Mouse (Mus musculus) midbrain, embryonic 12.5 days (tissue): ENCODE data around the gene Spata3. TPM values are rescaled to one million over a fixed set of nuclear protein-coding genes. Genes with fewer than 3 reads are reported as not detected.

Experiments
- ATAC-seq: fragments of 200-750 bp; cut with Nextera tagmentation; 2 replicates; pipeline ENCODE4 v1.8.0; 2017; ENCODE audit warnings: low read depth, moderate TSS enrichment, moderate library complexity; ENCODE audit not compliant: low FRiP score
- H3K27ac ChIP-seq: fragments of 300-500 bp; sonication (generic); replicated peaks from 2 replicates; pipeline ENCODE4 v1.5.1; 2016; ENCODE audit warnings: mild to moderate bottlenecking
- H3K27me3 ChIP-seq: fragments of 300-500 bp; sonication (generic); 2 replicates; pipeline ENCODE4 v1.6.1; 2016; ENCODE audit warnings: mild to moderate bottlenecking
- H3K36me3 ChIP-seq: fragments of 300-500 bp; sonication (generic); 2 replicates; pipeline ENCODE4 v1.6.1; 2016
- H3K4me1 ChIP-seq: fragments of 300-500 bp; sonication (generic); 2 replicates; pipeline ENCODE4 v1.6.1; 2016
- H3K4me2 ChIP-seq: fragments of 300-500 bp; sonication (generic); replicated peaks from 2 replicates; pipeline ENCODE4 v1.6.1; 2016; ENCODE audit warnings: mild to moderate bottlenecking, moderate library complexity
- H3K4me3 ChIP-seq: fragments of 300-500 bp; sonication (generic); 2 replicates; pipeline ENCODE4 v1.5.1; 2016; ENCODE audit warnings: mild to moderate bottlenecking
- H3K9ac ChIP-seq: fragments of 300-500 bp; sonication (generic); replicated peaks from 2 replicates; pipeline ENCODE4 v1.6.1; 2016; ENCODE audit warnings: mild to moderate bottlenecking, moderate library complexity
- H3K9me3 ChIP-seq: fragments of 300-500 bp; sonication (generic); 2 replicates; pipeline ENCODE4 v1.6.1; 2016; ENCODE audit warnings: mild to moderate bottlenecking
- WGBS: fragments of 180-500 bp; shearing (Covaris S2); methylation state at CpG from one replicate; pipeline ENCODE4 v1.1.7; 2016; 5-methylcytosine and 5-hydroxymethylcytosine counted together
- polyA plus RNA-seq: library from polyadenylated mRNA; unstranded; fragments of >200 nt; fragmentation: Nextera tagmentation; extraction: Ambion mirVana; gene quantifications from 2 replicates; pipeline ENCODE4 v1.2.1, GENCODE M21; 2016

The Spata3 gene
- polyA plus RNA-seq, 1 experiment from 2014 or later, result 0.17 TPM

DNA sequence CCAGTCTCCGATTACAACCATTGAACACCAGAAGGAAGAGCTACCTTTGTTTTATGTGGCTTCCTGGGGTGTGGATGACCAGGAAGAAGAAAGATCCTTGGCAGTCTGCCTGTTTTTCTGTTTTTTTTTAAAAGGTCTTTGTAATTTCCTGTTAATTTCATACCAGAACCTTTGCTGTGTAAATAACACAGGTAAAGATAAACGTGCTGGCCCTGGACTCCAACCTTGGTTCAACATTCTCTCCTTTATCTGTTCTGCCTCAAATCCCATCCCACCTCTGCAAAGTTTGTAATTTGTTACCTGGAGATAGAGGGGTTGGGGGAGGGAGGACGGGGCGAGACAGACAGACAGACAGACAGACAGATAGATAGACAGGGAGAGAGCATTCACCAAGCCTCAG, 23.5 kb downstream of the Spata3 start:
- WGBS, result 60% methylated on average over 4 of the region's 4 CpGs
- Histone ChIP-seq H3K9ac (no peak overlapping the region), H3K4me3 (no peak overlapping the region), H3K27ac (no peak overlapping the region), H3K27me3 (peaks cover 22% of the 10 kb centered on the region), H3K9me3 (peaks cover 7% of the 10 kb centered on the region; the same call in 1 of the 2 replicates), H3K36me3 (no peaks in the 10 kb centered on the region), H3K4me2 (no peak overlapping the region), H3K4me1 (no peaks in the 10 kb centered on the region)
- ATAC-seq, result no peak

DNA sequence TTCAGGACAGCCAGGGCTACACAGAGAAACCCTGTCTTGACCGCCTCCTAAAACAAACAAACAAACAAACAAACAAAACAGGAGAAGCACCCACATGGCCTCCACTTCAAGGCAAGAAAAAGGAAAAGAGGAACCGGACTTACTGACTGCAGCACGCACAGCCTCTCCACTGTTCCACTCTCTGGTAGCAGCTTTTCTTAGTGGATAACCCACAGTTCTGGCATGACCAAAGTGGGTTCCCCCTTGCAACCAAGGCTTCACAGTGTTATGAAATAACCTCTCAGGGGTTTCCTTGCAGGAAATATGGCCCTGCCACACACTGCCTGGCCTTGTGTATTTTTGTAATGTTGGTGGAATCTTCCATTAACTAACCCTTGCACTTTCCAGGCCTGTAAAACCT, 24.2 kb downstream of the Spata3 start:
- H3K27ac ChIP-seq, result no peak overlapping the region

DNA sequence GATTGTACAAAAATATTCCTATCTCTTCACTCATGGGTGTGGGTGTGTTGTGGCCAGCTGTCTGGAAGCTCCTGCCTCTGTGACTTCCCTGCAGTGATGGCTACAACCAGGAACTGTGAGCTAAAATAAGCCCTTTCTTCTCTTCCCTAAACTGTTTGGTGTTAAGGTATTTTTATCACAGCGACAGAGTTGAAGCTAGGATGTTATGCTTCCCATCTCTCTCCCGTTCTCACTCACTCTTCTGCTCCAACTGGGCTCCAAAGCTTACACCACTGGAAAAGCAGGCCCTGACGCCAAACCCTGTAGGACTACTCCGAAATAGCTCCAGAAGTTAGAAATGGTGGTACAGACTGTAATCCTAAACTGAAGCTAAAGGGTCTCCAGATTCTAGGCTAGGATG, 28.4 kb downstream of the Spata3 start:
- peaks cover 7% of the 10 kb centered on the region; the same call in 1 of the 2 replicates for H3K9me3 ChIP-seq
- H3K9ac ChIP-seq, result no peak overlapping the region
- H3K27me3 ChIP-seq, result peaks cover 61% of the 10 kb centered on the region
- H3K4me3 ChIP-seq, result no peak overlapping the region
- no peak overlapping the region for H3K4me2 ChIP-seq
- no peaks in the 10 kb centered on the region for H3K36me3 ChIP-seq
- WGBS, result 47% methylated on average over 4 of the region's 4 CpGs
- no peak for ATAC-seq
- H3K4me1 ChIP-seq, result peaks cover 11% of the 10 kb centered on the region
- H3K27ac ChIP-seq, result no peak overlapping the region

More for the DNA sequence above, 24.2 kb downstream of the Spata3 start:
- no peaks in the 10 kb centered on the region for H3K36me3 ChIP-seq
- peaks cover 27% of the 10 kb centered on the region for H3K27me3 ChIP-seq
- no peak overlapping the region for H3K4me2 ChIP-seq
- ATAC-seq, result no peak
- H3K4me3 ChIP-seq, result no peak overlapping the region
- H3K9ac ChIP-seq, result no peak overlapping the region
- H3K9me3 ChIP-seq, result peaks cover 7% of the 10 kb centered on the region; the same call in 1 of the 2 replicates
- H3K4me1 ChIP-seq, result 0 out of 2 replicates have a peak, but pooled peaks cover 3% of the 10 kb centered on the region
- 85% methylated on average over 3 of the region's 3 CpGs for WGBS

DNA sequence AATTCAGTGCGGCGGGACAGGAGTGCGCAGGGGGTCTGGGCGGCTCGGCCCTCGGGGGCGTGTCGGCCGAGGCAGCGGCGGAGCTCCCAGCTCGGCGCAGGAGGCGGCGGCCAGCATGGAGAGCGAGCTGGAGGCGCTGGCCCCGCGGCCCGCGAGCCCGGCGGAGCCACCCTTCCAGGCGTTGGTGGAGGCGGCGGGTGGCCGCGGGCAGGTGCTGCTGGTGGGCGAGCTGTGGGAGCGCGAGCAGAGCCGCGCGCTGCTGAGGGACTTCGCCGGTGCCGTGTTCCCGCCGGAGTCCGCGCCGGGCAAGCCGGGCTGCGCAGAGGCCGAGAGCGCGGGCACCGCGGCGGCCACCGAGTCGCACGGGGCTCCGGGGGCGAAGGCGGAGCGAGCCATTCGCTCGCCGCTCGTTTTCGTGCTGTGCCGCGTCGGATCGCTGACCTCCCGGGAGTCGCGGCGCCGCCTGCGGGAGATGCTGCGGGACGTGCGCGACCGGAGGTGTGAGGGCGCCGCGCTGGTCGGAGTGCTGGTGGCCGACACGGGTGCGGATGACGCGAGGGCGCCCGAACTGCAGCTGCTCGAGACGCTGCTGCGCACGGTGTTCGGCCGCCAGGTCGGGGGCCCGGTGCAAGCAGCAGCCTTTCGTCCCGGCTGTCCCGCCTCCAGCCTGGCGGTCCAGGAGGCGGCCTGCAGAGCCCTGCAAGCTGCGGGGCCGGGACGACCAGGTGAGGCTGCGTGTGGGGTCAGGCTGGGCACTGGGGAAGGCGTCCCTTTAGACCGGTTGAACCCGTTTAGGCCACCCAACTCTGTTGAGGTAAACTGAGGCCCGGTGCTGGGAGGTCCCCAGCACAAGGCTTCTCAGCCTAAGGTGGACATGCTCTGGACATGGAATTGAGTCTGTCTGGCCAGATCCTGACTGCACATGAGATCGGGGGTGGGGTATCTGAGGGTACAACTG, 29.5 kb downstream of the Spata3 start, which contains the start of gene 2810459M11Rik:
2810459M11Rik (plus strand) TSS at position 16 of the 958 bp plus-strand sequence.
- H3K27ac ChIP-seq, result no peak within 1 kb of the TSS
- H3K4me3 ChIP-seq, result peak within 1 kb of the TSS; percentile 60
- peaks cover 11% of the 10 kb centered on the region for H3K4me1 ChIP-seq
- WGBS, result under 1% methylated on average over 101 of the region's 110 CpGs
- peaks cover 7% of the 10 kb centered on the region; the same call in 1 of the 2 replicates for H3K9me3 ChIP-seq
- H3K27me3 ChIP-seq, result peaks cover 61% of the 10 kb centered on the region
- ATAC-seq, result peak; percentile 75
- peak within 1 kb of the TSS; percentile 99 for H3K4me2 ChIP-seq
- H3K36me3 ChIP-seq, result no peaks in the 10 kb centered on the region
- peak within 1 kb of the TSS; percentile 68 for H3K9ac ChIP-seq

DNA sequence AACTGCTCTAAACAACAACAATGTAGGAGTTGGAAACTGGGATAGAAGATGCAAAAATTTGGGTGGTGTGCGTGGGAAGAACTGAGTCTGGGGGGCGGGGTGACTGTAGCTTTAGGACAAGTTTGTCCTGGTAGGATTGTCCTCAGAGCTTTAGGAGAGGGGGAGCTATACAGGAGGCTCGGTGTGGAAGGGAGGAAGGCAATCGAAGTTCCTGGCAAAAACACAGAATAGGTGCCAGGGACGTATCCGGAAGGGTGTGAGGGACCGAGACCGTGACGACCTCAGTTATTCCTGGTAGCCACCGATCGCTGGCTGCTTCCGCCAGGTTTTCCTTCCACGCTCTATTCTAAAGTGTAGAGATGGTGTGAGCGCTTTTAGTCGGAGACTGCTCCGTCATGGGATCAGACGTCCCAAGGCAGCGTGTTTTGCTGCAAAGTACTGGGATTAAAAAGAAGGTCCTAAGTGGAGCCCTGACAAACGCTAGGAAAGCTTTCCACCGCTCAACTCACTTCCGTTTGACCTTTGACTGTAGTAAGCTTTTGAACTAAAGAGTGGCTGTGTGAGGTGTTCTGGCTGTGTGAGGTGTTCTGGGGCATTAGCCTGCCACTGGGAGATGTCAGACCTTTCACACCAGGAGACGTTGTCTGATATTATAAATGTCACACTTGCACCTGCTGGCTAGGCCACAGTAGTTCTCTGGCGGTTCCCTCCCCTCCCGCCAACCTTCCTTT, 30.4 kb downstream of the Spata3 start:
- no peak overlapping the region for H3K9ac ChIP-seq
- no peak overlapping the region for H3K27ac ChIP-seq
- peaks cover 11% of the 10 kb centered on the region for H3K4me1 ChIP-seq
- H3K27me3 ChIP-seq, result peaks cover 61% of the 10 kb centered on the region
- no peak for ATAC-seq
- no peaks in the 10 kb centered on the region for H3K9me3 ChIP-seq
- peak overlapping the region; percentile 99 for H3K4me2 ChIP-seq
- H3K36me3 ChIP-seq, result no peaks in the 10 kb centered on the region
- 9% methylated on average over 24 of the region's 24 CpGs for WGBS
- peak overlapping the region; percentile 60; the same call in 1 of the 2 replicates for H3K4me3 ChIP-seq

DNA sequence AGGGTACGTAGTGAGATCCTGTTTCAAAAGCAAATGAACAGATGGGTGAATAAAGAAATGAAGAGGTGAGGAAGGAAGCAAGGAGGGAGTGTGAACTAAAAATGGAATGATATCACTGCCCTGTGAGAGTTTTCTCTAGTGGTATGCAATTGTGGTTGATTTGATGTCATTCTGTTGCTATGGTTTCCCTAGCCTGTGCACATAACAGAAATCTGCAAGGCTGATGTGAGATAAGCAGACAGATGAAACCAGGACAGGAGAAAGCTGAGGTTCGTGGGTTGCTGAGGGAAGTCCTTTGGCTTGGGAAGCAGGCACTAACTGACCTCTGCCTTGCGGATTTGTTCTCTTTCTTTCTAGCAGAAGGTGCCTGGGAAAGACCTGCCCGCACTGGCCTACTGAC, 31.6 kb downstream of the Spata3 start:
- Histone ChIP-seq H3K27ac (no peak overlapping the region), H3K9me3 (no peaks in the 10 kb centered on the region), H3K27me3 (peaks cover 59% of the 10 kb centered on the region), H3K4me3 (no peak overlapping the region), H3K36me3 (no peaks in the 10 kb centered on the region), H3K4me1 (peaks cover 11% of the 10 kb centered on the region), H3K4me2 (no peak overlapping the region), H3K9ac (no peak overlapping the region)
- no peak for ATAC-seq
- 82% methylated on average over 4 of the region's 4 CpGs for WGBS

DNA sequence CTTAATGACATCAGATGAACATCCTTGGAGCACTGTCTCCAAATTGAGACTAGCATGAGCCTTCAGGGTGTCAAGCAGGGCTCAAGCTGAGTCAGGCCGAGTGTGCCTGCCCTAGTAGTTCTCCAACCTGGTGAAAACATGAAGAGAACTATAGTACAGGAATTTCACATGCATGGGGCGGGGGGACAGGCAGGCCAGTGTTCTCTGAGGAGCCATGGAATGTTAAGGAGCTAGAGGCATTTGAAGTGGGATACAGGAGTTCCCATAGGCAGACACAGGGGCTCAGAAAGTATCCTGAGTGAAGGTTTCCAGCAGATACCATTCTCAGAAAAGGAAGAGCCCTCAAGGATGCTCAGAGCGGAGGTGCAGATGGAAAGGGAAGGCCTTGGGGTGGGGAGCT, 32.1 kb downstream of the Spata3 start:
- Histone ChIP-seq H3K4me3 (no peak overlapping the region), H3K4me2 (no peak overlapping the region), H3K27me3 (peaks cover 54% of the 10 kb centered on the region), H3K4me1 (peaks cover 11% of the 10 kb centered on the region), H3K9ac (no peak overlapping the region), H3K9me3 (no peaks in the 10 kb centered on the region), H3K36me3 (no peaks in the 10 kb centered on the region), H3K27ac (no peak overlapping the region)
- WGBS, result 77% methylated on average over 3 of the region's 3 CpGs
- ATAC-seq, result no peak

DNA sequence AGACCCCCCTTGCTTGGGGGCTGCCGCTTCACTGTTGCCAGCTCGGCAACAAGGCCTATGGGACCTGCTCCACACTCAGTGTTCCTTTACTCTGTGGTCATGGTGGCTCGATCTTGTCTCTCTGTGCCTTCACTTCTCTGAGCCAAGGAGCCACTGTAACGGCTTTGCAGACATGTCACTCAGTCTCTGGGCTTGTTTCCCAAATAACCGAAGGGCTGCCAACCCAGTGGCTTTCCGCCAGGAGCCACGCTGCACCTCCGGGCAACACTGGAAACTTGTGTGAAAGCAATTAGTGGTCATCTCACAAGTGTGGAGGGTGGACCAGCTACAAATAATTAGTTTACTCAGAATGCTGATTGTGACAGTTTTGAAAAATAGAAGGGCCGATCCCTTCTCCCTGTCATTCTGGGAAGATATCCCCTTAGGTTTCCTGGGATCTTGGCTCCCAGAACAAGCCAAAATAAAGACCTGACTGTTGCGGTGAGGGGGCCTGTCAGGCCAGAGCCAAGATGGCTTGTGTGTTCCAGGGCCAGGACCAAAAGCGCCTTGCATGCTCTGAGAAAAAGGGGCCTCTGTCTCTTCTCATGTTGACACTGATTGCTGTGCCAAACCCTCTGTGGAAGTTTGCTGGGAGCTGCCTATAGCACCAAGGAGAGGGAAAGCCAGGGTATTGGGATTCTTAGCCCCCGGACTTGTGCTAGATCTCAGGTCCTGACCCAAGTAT, 36.7 kb downstream of the Spata3 start:
- no peaks in the 10 kb centered on the region for H3K36me3 ChIP-seq
- no peak for ATAC-seq
- H3K27me3 ChIP-seq, result peaks cover 9% of the 10 kb centered on the region
- 87% methylated on average over 12 of the region's 12 CpGs for WGBS
- H3K4me2 ChIP-seq, result no peak overlapping the region
- H3K9ac ChIP-seq, result no peak overlapping the region
- no peak overlapping the region for H3K27ac ChIP-seq
- H3K4me1 ChIP-seq, result no peaks in the 10 kb centered on the region
- no peaks in the 10 kb centered on the region for H3K9me3 ChIP-seq
- no peak overlapping the region for H3K4me3 ChIP-seq

DNA sequence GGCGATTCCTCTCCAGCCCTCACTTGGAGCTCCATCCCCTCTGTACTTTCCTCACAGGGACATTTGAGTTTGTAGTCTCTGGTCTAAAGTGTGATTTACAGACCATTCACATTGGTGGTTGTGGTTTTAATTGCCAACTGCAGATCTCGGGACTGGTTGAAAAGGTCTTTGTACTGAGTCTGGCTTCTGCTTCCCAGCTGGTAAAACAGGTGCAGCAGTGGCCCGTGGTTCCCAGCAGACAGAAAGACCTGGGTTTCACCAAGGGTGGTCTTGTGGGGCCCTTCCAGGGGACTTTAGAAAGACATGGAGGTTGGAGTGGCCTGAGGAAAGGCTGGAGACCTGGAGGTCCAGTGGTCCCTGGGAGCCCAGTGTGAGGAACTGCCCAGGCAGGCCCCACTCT, 38.3 kb downstream of the Spata3 start:
- 67% methylated on average over 3 of the region's 3 CpGs for WGBS
- no peak for ATAC-seq
- Histone ChIP-seq H3K9ac (no peak overlapping the region), H3K27me3 (no peaks in the 10 kb centered on the region), H3K4me1 (peaks cover 2% of the 10 kb centered on the region; the same call in 1 of the 2 replicates), H3K9me3 (no peaks in the 10 kb centered on the region), H3K27ac (no peak overlapping the region), H3K4me2 (no peak overlapping the region), H3K4me3 (no peak overlapping the region), H3K36me3 (no peaks in the 10 kb centered on the region)

DNA sequence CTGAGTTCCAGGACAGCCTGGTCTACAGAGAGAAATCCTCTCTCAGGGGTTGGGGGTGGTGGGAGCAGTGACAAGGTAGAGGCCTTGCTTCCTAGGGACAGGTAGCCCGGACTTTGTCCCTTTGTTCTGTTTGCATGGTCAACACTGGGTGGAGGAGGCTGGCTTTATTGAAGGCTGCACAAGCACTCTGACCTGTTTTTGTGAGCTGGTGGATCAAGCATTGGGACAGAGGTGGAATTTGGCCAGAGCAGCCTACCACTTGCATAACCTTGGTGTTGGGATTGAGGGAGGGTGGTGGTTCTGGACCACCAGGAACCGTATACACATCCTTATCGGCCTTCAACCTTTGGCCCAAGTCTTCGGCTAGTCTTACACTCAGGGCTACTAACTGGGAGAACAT, 39.7 kb downstream of the Spata3 start:
- no peak for ATAC-seq
- Histone ChIP-seq H3K9me3 (no peaks in the 10 kb centered on the region), H3K27me3 (no peaks in the 10 kb centered on the region), H3K4me1 (peaks cover 2% of the 10 kb centered on the region; the same call in 1 of the 2 replicates), H3K9ac (no peak overlapping the region), H3K4me3 (no peak overlapping the region), H3K27ac (no peak overlapping the region), H3K4me2 (no peak overlapping the region), H3K36me3 (no peaks in the 10 kb centered on the region)
- 88% methylated on average over 4 of the region's 4 CpGs for WGBS

DNA sequence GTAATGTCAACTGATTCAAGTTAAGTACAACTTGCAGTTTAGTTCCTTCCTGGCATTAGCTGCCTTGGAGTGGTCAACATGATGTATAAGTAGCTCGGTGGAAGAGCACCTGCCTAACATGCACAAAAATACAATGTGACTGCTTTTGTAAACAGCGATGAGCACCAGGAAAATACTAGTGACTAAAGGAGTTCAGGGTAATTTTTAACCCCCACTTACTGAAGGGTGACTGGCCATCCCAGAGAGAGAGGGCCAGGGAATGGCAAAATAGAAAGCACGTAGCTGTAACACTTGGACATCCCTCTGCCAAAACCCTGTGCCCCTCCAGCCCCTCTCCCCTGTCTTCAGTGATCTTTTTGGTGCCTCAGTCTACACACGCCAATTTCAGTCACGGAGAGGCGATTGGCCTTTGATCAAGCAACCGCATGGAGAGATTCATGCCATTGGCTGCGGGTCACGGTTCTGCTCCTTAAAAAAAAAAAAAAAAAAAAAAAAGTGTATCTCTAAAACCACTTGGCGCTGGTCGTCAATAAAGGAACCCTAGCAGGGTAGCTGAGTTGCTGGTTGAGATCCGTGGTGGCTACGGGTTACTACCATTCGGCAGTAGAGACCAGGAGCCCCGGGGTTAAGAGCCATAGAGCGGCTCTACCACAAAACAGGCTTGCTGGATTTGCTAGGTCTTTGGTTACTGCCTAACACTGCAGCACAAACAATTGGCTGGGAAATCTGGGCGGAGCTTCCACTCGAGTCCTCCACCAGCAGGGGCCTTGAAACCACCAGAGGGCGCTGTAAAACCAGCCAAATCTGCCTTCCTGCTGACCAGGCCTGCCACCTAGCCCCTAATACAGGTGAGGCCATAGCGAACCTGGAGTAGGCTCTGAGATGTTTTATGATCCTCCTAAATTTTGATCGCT, 42.5 kb downstream of the Spata3 start:
- peak; percentile 75 for ATAC-seq
- H3K9ac ChIP-seq, result peak overlapping the region; percentile 41; the same call in 1 of the 2 replicates
- no peaks in the 10 kb centered on the region for H3K9me3 ChIP-seq
- no peaks in the 10 kb centered on the region for H3K27me3 ChIP-seq
- no peak overlapping the region for H3K27ac ChIP-seq
- H3K4me1 ChIP-seq, result peaks cover 2% of the 10 kb centered on the region; the same call in 1 of the 2 replicates
- no peaks in the 10 kb centered on the region for H3K36me3 ChIP-seq
- H3K4me2 ChIP-seq, result peak overlapping the region; percentile 53
- 11% methylated on average over 21 of the region's 21 CpGs for WGBS
- H3K4me3 ChIP-seq, result peak overlapping the region; percentile 34
